Mouse (Mus musculus) myocyte (in vitro differentiated cells): ENCODE data around the gene Gsk3a.

Experiments used
- POLR2A ChIP-seq: IDR thresholded peaks from one replicate; pipeline ENCODE4 v1.6.1; 2011; ENCODE audit warnings: low read depth, mild to moderate bottlenecking, control low read depth, moderate library complexity; ENCODE audit not compliant: insufficient read length
- POLR2AphosphoS2 ChIP-seq: IDR thresholded peaks from one replicate; pipeline ENCODE4 v1.6.1; 2011; ENCODE audit warnings: low read depth, control low read depth; ENCODE audit not compliant: insufficient read length
- TCF12 ChIP-seq: IDR thresholded peaks from one replicate; pipeline ENCODE4 v1.6.1; 2011; ENCODE audit warnings: mild to moderate bottlenecking, control low read depth; ENCODE audit not compliant: poor library complexity, insufficient read depth, severe bottlenecking

GRCm38 (mm10) chr7:25219756-25220456, 17.7 kb downstream of the Gsk3a start:
- peak; percentile 79 for TF ChIP-seq POLR2A
- TF ChIP-seq TCF12: no peak
- peak; percentile 85 for TF ChIP-seq POLR2AphosphoS2
